Mouse (Mus musculus) MN1 (cell line): ENCODE results near the gene Hoxc9.

Experiments used
- DNase-seq: peaks from one replicate; pipeline ENCODE4 v3.0.0-alpha.2; 2016; ENCODE audit warnings: low spot score

The Hoxc9 gene

GRCm38 (mm10) chr15:103027266-103028235 is 51.3 kb downstream of the Hoxc9 start:
- DNase-seq, result no peak

GRCm38 (mm10) chr15:103028916-103029512 is 52.8 kb downstream of the Hoxc9 start:
- no peak for DNase-seq

- DNase-seq, result no peak
Observed at GRCm38 (mm10) chr15:103030142-103030541, 53.9 kb downstream of the Hoxc9 start.

- peak; percentile 48 for DNase-seq
Observed at GRCm38 (mm10) chr15:103032167-103032566, 55.9 kb downstream of the Hoxc9 start.

- DNase-seq, result peak; percentile 88
Observed at GRCm38 (mm10) chr15:103032646-103033575, 56.7 kb downstream of the Hoxc9 start.

- DNase-seq, result no peak
Observed at GRCm38 (mm10) chr15:103034043-103034806, 58.0 kb downstream of the Hoxc9 start.
